Mouse (Mus musculus): ENCODE data around the gene Fam102a.

Gene Fam102a

GRCm38 (mm10) chr2:32607262-32607947, 72.3 kb downstream of the Fam102a start:
- peak; percentile 59 for DNase-seq (ENCODE audit: low read depth, low spot score)

GRCm38 (mm10) chr2:32608141-32608777, 73.1 kb downstream of the Fam102a start:
- peak; percentile 79 for DNase-seq (ENCODE audit: low read depth, low spot score)

- DNase-seq (ENCODE audit: low read depth, low spot score), result peak; percentile 60
These were observed 73.8 kb downstream of the Fam102a start for GRCm38 (mm10) chr2:32608778-32609435.

GRCm38 (mm10) chr2:32610610-32611229, 75.6 kb downstream of the Fam102a start:
- peak; percentile 57 for DNase-seq (ENCODE audit: low read depth, low spot score)

- peak; percentile 91 for DNase-seq (ENCODE audit: low read depth, low spot score)
These were observed 77.1 kb downstream of the Fam102a start for GRCm38 (mm10) chr2:32612274-32612673.

- DNase-seq (ENCODE audit: low read depth, low spot score), result no peak
These were observed 82.0 kb downstream of the Fam102a start for GRCm38 (mm10) chr2:32617109-32617508.

- DNase-seq (ENCODE audit: low read depth, low spot score), result peak; percentile 73
These were observed 82.5 kb downstream of the Fam102a start for GRCm38 (mm10) chr2:32617601-32618000.

GRCm38 (mm10) chr2:32618051-32618450, 82.9 kb downstream of the Fam102a start:
- DNase-seq (ENCODE audit: low read depth, low spot score), result no peak
